Comparison of ENCODE assay signal across 9 mouse cellular contexts in genomic region chrX:94365381-94365925, GRCm38 (mm10). TPM values are rescaled to one million over a fixed set of nuclear protein-coding genes. Genes with fewer than 3 reads are reported as not detected.
A peak's percentile ranks its signal among the peaks of the same experiment; 100 is the strongest.
DNase-seq lines count a peak whose midpoint lies in the region; ATAC-seq and TF ChIP-seq lines count a peak whose summit lies in the region.
"Had no signal": no experiment of that assay in that cellular context is flagged by ENCODE, and none has a peak within 500 bp of the region (broad histone marks: within the 10 kb centered on the region; RNA-seq: fewer than 3 reads in every experiment).

No protein-coding gene starts in this region.

- H3K9me3 ChIP-seq in liver, embryonic 16.5 days (replicated peaks; ENCODE audit: control insufficient read depth, low read length) = no peaks in the 10 kb centered on the region

- intact Hi-C loops in gastrocnemius, adult 2 months (cut with DNase I) = loop anchor here (5.0 to 10.0 kb wide), 2 partner anchors 128 to 179 kb away; partner anchors contain the start of gene Maged1
- intact Hi-C loops in gastrocnemius, postnatal 14 days (cut with DNase I; ENCODE audit: low total_unique reads) = no loop called here

- H3K4me3 ChIP-seq in gastrocnemius, adult 2 months = peak overlapping the region; percentile 81; the same call in 1 of the 2 replicates
- no peak overlapping the region for H3K4me3 ChIP-seq in liver, embryonic 16.5 days (ENCODE audit: low read depth, low read length)

- peak overlapping the region; percentile 71 for H3K4me2 ChIP-seq in liver, embryonic 16.5 days (ENCODE audit: low read depth, low read length)

- no peak for TF ChIP-seq CTCF in gastrocnemius, adult 2 months (IDR thresholded peaks at IDR 0.05)

- H3K36me3 ChIP-seq in liver, embryonic 16.5 days (ENCODE audit: control insufficient read depth, insufficient read depth) = no peaks in the 10 kb centered on the region

- no peak overlapping the region for H3K9ac ChIP-seq in liver, embryonic 16.5 days (ENCODE audit: low read depth, low read length)

- no peak for ATAC-seq in liver, embryonic 16.5 days (ENCODE audit: low read depth)

- WGBS in liver, embryonic 16.5 days (ENCODE audit: insufficient replicate concordance) = 20% methylated on average over 14 of the region's 14 CpGs

- no peak for DNase-seq in gastrocnemius, adult 2 months
- no peak for DNase-seq in gastrocnemius, postnatal 14 days
- peak; percentile 25 for DNase-seq in CD4-positive helper T cell, adult 2 months (ENCODE audit: low read depth, low spot score)
- DNase-seq in forelimb bud, embryonic 11.5 days (ENCODE audit: low read depth, low spot score) = peak; percentile 14
- no peak for DNase-seq in left cerebral cortex, adult 8-10 months (ENCODE audit: low spot score in 2 of 2)
- no peak for DNase-seq in layer of hippocampus, postnatal 25 days (ENCODE audit: extremely low spot score in 1 of 2, low spot score in 1 of 2)
- DNase-seq in urinary bladder, postnatal 4 days (ENCODE audit: low spot score in 2 of 2) = no peak

- peaks cover 37% of the 10 kb centered on the region for H3K27me3 ChIP-seq in liver, embryonic 16.5 days (ENCODE audit: control insufficient read depth, insufficient read depth, low read depth, low read length)

- H3K27ac ChIP-seq in gastrocnemius, adult 2 months = no peak overlapping the region
- H3K27ac ChIP-seq in liver, embryonic 16.5 days (ENCODE audit: low read length) = no peak overlapping the region

- H3K4me1 ChIP-seq in liver, embryonic 16.5 days (ENCODE audit: control insufficient read depth, low read depth, low read length) = peaks cover 3% of the 10 kb centered on the region; the same call in 1 of the 2 replicates

RNA-seq across cellular contexts. Expression of gene Fam90a1b, which starts 1.1 kb away (rescaled TPM):
- total RNA-seq in gastrocnemius, adult 2 months (2021) = not detected
- total RNA-seq in gastrocnemius, postnatal 14 days (2021) = not detected
- polyA plus RNA-seq in liver, embryonic 16.5 days (2015; fragmentation: Nextera tagmentation; extraction: Ambion mirVana) = not detected in 2 replicates
- under 1 TPM in 3 of 4 experiments, not detected in 1; 0.13 to 0.40 (median 0.27) TPM for total RNA-seq in left cerebral cortex, adult 8-10 months (2022)
- under 1 TPM; 0.19 to 0.20 TPM for total RNA-seq in layer of hippocampus, postnatal 25 days (2021)
- polyA plus RNA-seq: C2C12 had no signal

RNA-seq across cellular contexts. Expression of gene Apoo, which starts 1.5 kb away (rescaled TPM):
- total RNA-seq in gastrocnemius, adult 2 months (2021) = 100 to 1,000 TPM; 182 to 212 TPM
- 100 to 1,000 TPM; 141 to 203 TPM for total RNA-seq in gastrocnemius, postnatal 14 days (2021)
- 40.5 and 45.1 TPM in 2 replicates for polyA plus RNA-seq in liver, embryonic 16.5 days (2015; fragmentation: Nextera tagmentation; extraction: Ambion mirVana)
- total RNA-seq in left cerebral cortex, adult 8-10 months (2022) = 10 to 100 TPM; 52.8 to 83.6 (median 67.5) TPM
- total RNA-seq in layer of hippocampus, postnatal 25 days (2021) = 10 to 100 TPM; 68.3 to 71.4 TPM

Comparison
In these comparisons a context has a peak if more than half of its experiments do, and no peak if none do; other contexts are left out.
1. DNase-seq: peak in CD4-positive helper T cell, adult 2 months (single experiment) and forelimb bud, embryonic 11.5 days (single experiment); none in gastrocnemius, adult 2 months (single experiment), gastrocnemius, postnatal 14 days (single experiment), left cerebral cortex, adult 8-10 months (0 of 2), layer of hippocampus, postnatal 25 days (0 of 2) and urinary bladder, postnatal 4 days (0 of 2).